Mouse (Mus musculus) olfactory bulb, adult 2 months (tissue): ENCODE results near the gene Mfsd4a.

Experiments
- CTCF ChIP-seq: fragments of 200-500 bp; IDR thresholded peaks from 2 replicates; pipeline ENCODE4 v1.5.1; 2012; ENCODE audit warnings: low read depth, mild to moderate bottlenecking, low read length, moderate library complexity; ENCODE audit not compliant: insufficient read depth
- POLR2A ChIP-seq: fragments of 200-500 bp; IDR thresholded peaks from 2 replicates; pipeline ENCODE4 v1.6.1; 2012; ENCODE audit warnings: mild to moderate bottlenecking, low read depth, low read length, moderate library complexity; ENCODE audit not compliant: insufficient read depth

- TF ChIP-seq CTCF, result no peak
- TF ChIP-seq POLR2A, result no peak
These were observed 34.3 kb upstream of the Mfsd4a start for GRCm38 (mm10) chr1:132101953-132102697.
